Mouse (Mus musculus) lung, postnatal 0 days (tissue): ENCODE results near the gene Rora. TPM values are rescaled to one million over a fixed set of nuclear protein-coding genes. Genes with fewer than 3 reads are reported as not detected.

ENCODE experiments used
- ATAC-seq: fragments of 200-750 bp; cut with Nextera tagmentation; 2 replicates; pipeline ENCODE4 v1.8.0; 2017; ENCODE audit warnings: moderate library complexity
- DNase-seq: peaks from one replicate; pipeline ENCODE4 v3.0.0-alpha.2; 2016; ENCODE audit warnings: low spot score
- H3K27ac ChIP-seq: fragments of 300-500 bp; sonication (generic); 2 replicates; pipeline ENCODE4 v1.5.1; 2014; ENCODE audit warnings: antibody characterized with exemption, mild to moderate bottlenecking, low read length, mixed read lengths
- H3K27me3 ChIP-seq: fragments of 300-500 bp; sonication (generic); replicated peaks from 2 replicates; pipeline ENCODE4 v1.6.1; 2014; ENCODE audit warnings: low read length, mixed read lengths; ENCODE audit not compliant: insufficient read depth
- H3K36me3 ChIP-seq: fragments of 300-500 bp; sonication (generic); 2 replicates; pipeline ENCODE4 v1.6.1; 2014; ENCODE audit warnings: low read length, mixed read lengths; ENCODE audit not compliant: insufficient read depth
- H3K4me1 ChIP-seq: fragments of 300-500 bp; sonication (generic); 2 replicates; pipeline ENCODE4 v1.6.1; 2014; ENCODE audit warnings: antibody characterized with exemption, low read depth, low read length, mixed read lengths; ENCODE audit not compliant: insufficient read depth
- H3K4me2 ChIP-seq: fragments of 300-500 bp; sonication (generic); replicated peaks from 2 replicates; pipeline ENCODE4 v1.6.1; 2014; ENCODE audit warnings: low read depth, mild to moderate bottlenecking, low read length, moderate library complexity, mixed read lengths
- H3K4me3 ChIP-seq: fragments of 300-500 bp; sonication (generic); 2 replicates; pipeline ENCODE4 v1.5.1; 2014; ENCODE audit warnings: low read depth, low read length
- H3K9ac ChIP-seq: fragments of 300-500 bp; sonication (generic); replicated peaks from 2 replicates; pipeline ENCODE4 v1.6.1; 2014; ENCODE audit warnings: low read depth, mild to moderate bottlenecking
- H3K9me3 ChIP-seq: fragments of 300-500 bp; sonication (generic); 2 replicates; pipeline ENCODE4 v1.6.1; 2016; ENCODE audit warnings: low read length, mixed read lengths
- CTCF ChIP-seq: IDR thresholded peaks from 2 replicates; pipeline ENCODE4 v1.5.1; 2016; ENCODE audit warnings: antibody characterized with exemption, mild to moderate bottlenecking
- EP300 ChIP-seq: IDR thresholded peaks from 2 replicates; pipeline ENCODE4 v1.6.1; 2016; ENCODE audit warnings: antibody characterized with exemption, mild to moderate bottlenecking, control low read depth
- WGBS: fragments of 180-500 bp; shearing (Covaris S2); extraction: QIAGEN DNeasy Blood & Tissue Kit; methylation state at CpG from one replicate; pipeline ENCODE4 v1.1.7; 2014; 5-methylcytosine and 5-hydroxymethylcytosine counted together
- polyA plus RNA-seq: library from polyadenylated mRNA; unstranded; fragments of >200 nt; fragmentation: Nextera tagmentation; extraction: Ambion mirVana; gene quantifications from 2 replicates; pipeline ENCODE4 v1.2.1, GENCODE M21; 2015

The Rora gene
- polyA plus RNA-seq, 1 experiment from 2014 or later, result 18.8 TPM

DNA sequence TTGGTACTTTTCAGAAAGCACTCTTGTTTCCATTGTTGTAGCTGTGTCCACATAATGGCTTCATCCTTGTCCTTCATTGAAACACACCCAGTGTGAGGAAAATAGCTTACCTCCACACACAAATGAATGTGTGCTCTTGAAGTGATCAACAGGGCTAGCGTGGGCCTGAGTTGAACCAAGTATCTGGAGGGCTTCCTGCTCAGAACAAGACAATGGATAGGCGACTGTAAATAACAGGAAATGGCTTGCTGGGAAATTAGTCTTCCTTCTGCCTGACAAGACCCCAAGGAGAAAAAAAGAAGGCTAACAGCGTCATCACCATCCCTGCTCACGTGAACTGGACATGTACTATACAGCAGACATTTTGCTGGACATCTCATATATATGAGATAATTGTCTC lies 374.6 kb downstream of the Rora start:
- Histone ChIP-seq H3K4me3 (no peak overlapping the region), H3K36me3 (no peaks in the 10 kb centered on the region), H3K9me3 (no peaks in the 10 kb centered on the region), H3K27ac (no peak overlapping the region), H3K4me1 (no peaks in the 10 kb centered on the region), H3K9ac (no peak overlapping the region), H3K4me2 (no peak overlapping the region), H3K27me3 (no peaks in the 10 kb centered on the region)
- TF ChIP-seq CTCF, result no peak
- TF ChIP-seq EP300, result no peak
- DNase-seq (no peak), ATAC-seq (peak; percentile 11; the same call in 1 of the 2 replicates)
- WGBS, result 71% methylated on average over 4 of the region's 4 CpGs

GRCm38 (mm10) chr9:69034301-69034871 lies 380.8 kb downstream of the Rora start:
- TF ChIP-seq EP300 (no peak), CTCF (no peak)
- 69% methylated on average over 10 of the region's 10 CpGs for WGBS
- ATAC-seq (no peak), DNase-seq (no peak)
- Histone ChIP-seq H3K9ac (no peak overlapping the region), H3K27me3 (no peaks in the 10 kb centered on the region), H3K4me2 (no peak overlapping the region), H3K9me3 (no peaks in the 10 kb centered on the region), H3K27ac (no peak overlapping the region), H3K4me1 (no peaks in the 10 kb centered on the region), H3K4me3 (no peak overlapping the region), H3K36me3 (no peaks in the 10 kb centered on the region)

DNA sequence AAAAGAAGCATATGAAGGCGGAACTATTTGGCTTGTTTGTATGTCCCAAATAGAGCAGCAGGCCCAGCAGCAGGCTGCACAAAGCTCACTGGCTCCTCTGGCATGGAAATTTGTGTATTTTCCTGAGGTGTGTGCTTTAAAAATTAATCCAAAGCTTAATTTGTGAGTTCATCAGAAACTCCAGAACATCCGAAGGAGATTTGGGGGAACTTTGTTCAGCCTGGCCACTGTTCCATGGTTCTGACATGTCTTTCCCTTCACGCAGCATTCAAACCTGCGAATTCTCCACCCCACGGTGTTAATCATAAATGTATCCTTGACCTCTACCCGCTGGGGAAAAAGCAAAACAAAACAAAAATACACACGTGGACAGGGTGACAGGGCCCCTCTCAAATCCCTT lies 381.9 kb downstream of the Rora start:
- Histone ChIP-seq H3K27ac (no peak overlapping the region), H3K4me3 (no peak overlapping the region), H3K36me3 (no peaks in the 10 kb centered on the region), H3K4me1 (no peaks in the 10 kb centered on the region), H3K9ac (no peak overlapping the region), H3K9me3 (no peaks in the 10 kb centered on the region), H3K4me2 (no peak overlapping the region), H3K27me3 (no peaks in the 10 kb centered on the region)
- 78% methylated on average over 7 of the region's 7 CpGs for WGBS
- DNase-seq, result no peak
- TF ChIP-seq CTCF (no peak), EP300 (no peak)
- ATAC-seq, result no peak

GRCm38 (mm10) chr9:69036296-69036695 lies 382.7 kb downstream of the Rora start:
- 61% methylated on average over 3 of the region's 3 CpGs for WGBS
- Histone ChIP-seq H3K4me2 (no peak overlapping the region), H3K4me1 (no peaks in the 10 kb centered on the region), H3K9ac (no peak overlapping the region), H3K27ac (no peak overlapping the region), H3K9me3 (no peaks in the 10 kb centered on the region), H3K27me3 (no peaks in the 10 kb centered on the region), H3K4me3 (no peak overlapping the region), H3K36me3 (no peaks in the 10 kb centered on the region)
- TF ChIP-seq EP300 (no peak), CTCF (no peak)
- DNase-seq, result no peak
- no peak for ATAC-seq

DNA sequence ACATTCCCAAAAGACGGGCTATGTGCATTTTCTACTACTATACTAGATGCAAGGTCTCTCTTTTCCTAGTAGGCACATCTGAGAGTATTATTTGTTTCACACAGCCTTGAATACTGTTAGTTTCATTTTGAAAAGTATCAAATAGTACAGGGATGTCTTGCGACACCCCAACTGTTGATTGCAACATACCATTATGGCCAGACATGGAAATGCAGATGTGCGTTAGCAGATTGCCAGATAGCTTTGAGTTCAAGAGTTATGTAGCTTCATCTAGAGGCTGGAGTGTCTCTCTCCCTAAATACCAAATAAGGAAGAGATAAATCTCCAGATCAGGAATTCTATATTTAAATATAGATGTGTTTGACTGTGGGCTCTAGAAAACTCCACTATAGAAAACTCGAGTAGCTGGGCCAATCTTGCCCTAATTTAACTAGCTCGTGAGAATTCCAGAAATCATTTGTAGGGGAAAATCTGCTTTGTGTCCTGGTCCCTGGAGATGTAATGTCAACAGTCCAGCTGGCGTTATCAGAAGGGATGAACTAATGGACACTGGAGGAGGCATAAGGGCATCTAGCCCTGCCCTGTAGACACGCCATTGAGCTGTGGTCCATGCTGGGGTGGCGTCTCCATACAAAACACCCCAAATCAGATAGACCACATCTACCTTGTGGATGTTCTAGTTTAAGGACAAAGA lies 390.5 kb downstream of the Rora start:
- no peak overlapping the region for H3K9ac ChIP-seq
- ATAC-seq (peak; percentile 23; the same call in 1 of the 2 replicates), DNase-seq (peak; percentile 68)
- H3K27me3 ChIP-seq, result no peaks in the 10 kb centered on the region
- 78% methylated on average over 8 of the region's 8 CpGs for WGBS
- no peak for TF ChIP-seq CTCF
- TF ChIP-seq EP300, result no peak
- no peaks in the 10 kb centered on the region for H3K36me3 ChIP-seq
- H3K4me2 ChIP-seq, result no peak overlapping the region
- H3K9me3 ChIP-seq, result no peaks in the 10 kb centered on the region
- H3K27ac ChIP-seq, result no peak overlapping the region
- no peaks in the 10 kb centered on the region for H3K4me1 ChIP-seq
- no peak overlapping the region for H3K4me3 ChIP-seq

GRCm38 (mm10) chr9:69044614-69045133 lies 391.1 kb downstream of the Rora start:
- no peak for DNase-seq
- WGBS, result 90% methylated on average over 7 of the region's 7 CpGs

More at GRCm38 (mm10) chr9:69044614-69045133, 391.1 kb downstream of the Rora start:
- H3K9ac ChIP-seq, result no peak overlapping the region
- H3K4me3 ChIP-seq, result no peak overlapping the region
- no peaks in the 10 kb centered on the region for H3K9me3 ChIP-seq
- H3K27ac ChIP-seq, result no peak overlapping the region
- H3K4me2 ChIP-seq, result no peak overlapping the region
- ATAC-seq, result no peak
- H3K4me1 ChIP-seq, result no peaks in the 10 kb centered on the region
- TF ChIP-seq EP300, result no peak
- no peak for TF ChIP-seq CTCF
- H3K36me3 ChIP-seq, result no peaks in the 10 kb centered on the region
- H3K27me3 ChIP-seq, result no peaks in the 10 kb centered on the region
